Mouse (Mus musculus) ES-Bruce4 (cell line): ENCODE results near the gene Tctn1.

Experiments used
- CTCF ChIP-seq: IDR thresholded peaks from one replicate; pipeline ENCODE4 v1.8.1; 2011; ENCODE audit warnings: low read depth, low read length
- POLR2A ChIP-seq: IDR thresholded peaks from one replicate; pipeline ENCODE4 v1.8.1; 2011; ENCODE audit warnings: low read length; ENCODE audit not compliant: insufficient read depth

GRCm38 (mm10) chr5:122258027-122258741 is 6.1 kb downstream of the Tctn1 start:
- no peak for TF ChIP-seq POLR2A
- no peak for TF ChIP-seq CTCF
